Mouse (Mus musculus) limb, embryonic 11.5 days (tissue): ENCODE measurements around the gene Ccdc63. TPM values are rescaled to one million over a fixed set of nuclear protein-coding genes. Genes with fewer than 3 reads are reported as not detected.

Experiments
- ATAC-seq: fragments of 200-750 bp; cut with Nextera tagmentation; 2 replicates; pipeline ENCODE4 v1.8.0; 2017; ENCODE audit warnings: low read depth; ENCODE audit not compliant: insufficient number of reproducible peaks, low FRiP score, low TSS enrichment
- DNase-seq: peaks from one replicate; pipeline ENCODE4 v3.0.0-alpha.2; 2015; ENCODE audit warnings: low spot score
- H3K27ac ChIP-seq: fragments of 300-500 bp; sonication (generic); replicated peaks from 2 replicates; pipeline ENCODE4 v1.5.1; 2014; ENCODE audit warnings: low read depth, mild to moderate bottlenecking, low read length
- H3K27me3 ChIP-seq: fragments of 300-500 bp; sonication (generic); 2 replicates; pipeline ENCODE4 v1.6.1; 2014; ENCODE audit warnings: mild to moderate bottlenecking, low read length, mixed read lengths; ENCODE audit not compliant: control insufficient read depth, insufficient read depth
- H3K36me3 ChIP-seq: fragments of 300-500 bp; sonication (generic); 2 replicates; pipeline ENCODE4 v1.6.1; 2014; ENCODE audit warnings: mild to moderate bottlenecking, low read length, moderate library complexity, mixed read lengths; ENCODE audit not compliant: control insufficient read depth, insufficient read depth
- H3K4me1 ChIP-seq: fragments of 300-500 bp; sonication (generic); 2 replicates; pipeline ENCODE4 v1.6.1; 2014; ENCODE audit warnings: low read length, mixed read lengths; ENCODE audit not compliant: control insufficient read depth, insufficient read depth
- H3K4me2 ChIP-seq: fragments of 300-500 bp; sonication (generic); 2 replicates; pipeline ENCODE4 v1.6.1; 2014; ENCODE audit warnings: low read depth, mild to moderate bottlenecking, moderate library complexity; ENCODE audit not compliant: severe bottlenecking
- H3K4me3 ChIP-seq: fragments of 300-500 bp; sonication (generic); 2 replicates; pipeline ENCODE4 v1.5.1; 2014; ENCODE audit warnings: low read depth, low read length
- H3K9ac ChIP-seq: fragments of 300-500 bp; sonication (generic); 2 replicates; pipeline ENCODE4 v1.6.1; 2014; ENCODE audit warnings: mild to moderate bottlenecking, low read length
- H3K9me3 ChIP-seq: fragments of 300-500 bp; sonication (generic); 2 replicates; pipeline ENCODE4 v1.6.1; 2016; ENCODE audit warnings: low read length; ENCODE audit not compliant: control insufficient read depth
- WGBS: fragments of 180-500 bp; shearing (Covaris S2); extraction: QIAGEN DNeasy Blood & Tissue Kit; methylation state at CpG from one replicate; pipeline ENCODE4 v1.1.7; 2014; 5-methylcytosine and 5-hydroxymethylcytosine counted together
- polyA plus RNA-seq: library from polyadenylated mRNA; unstranded; fragments of >200 nt; fragmentation: Nextera tagmentation; extraction: Ambion mirVana; gene quantifications from 2 replicates; pipeline ENCODE4 v1.2.1, GENCODE M21; 2014

The Ccdc63 gene
- polyA plus RNA-seq, 1 experiment from 2014 or later = not detected

DNA sequence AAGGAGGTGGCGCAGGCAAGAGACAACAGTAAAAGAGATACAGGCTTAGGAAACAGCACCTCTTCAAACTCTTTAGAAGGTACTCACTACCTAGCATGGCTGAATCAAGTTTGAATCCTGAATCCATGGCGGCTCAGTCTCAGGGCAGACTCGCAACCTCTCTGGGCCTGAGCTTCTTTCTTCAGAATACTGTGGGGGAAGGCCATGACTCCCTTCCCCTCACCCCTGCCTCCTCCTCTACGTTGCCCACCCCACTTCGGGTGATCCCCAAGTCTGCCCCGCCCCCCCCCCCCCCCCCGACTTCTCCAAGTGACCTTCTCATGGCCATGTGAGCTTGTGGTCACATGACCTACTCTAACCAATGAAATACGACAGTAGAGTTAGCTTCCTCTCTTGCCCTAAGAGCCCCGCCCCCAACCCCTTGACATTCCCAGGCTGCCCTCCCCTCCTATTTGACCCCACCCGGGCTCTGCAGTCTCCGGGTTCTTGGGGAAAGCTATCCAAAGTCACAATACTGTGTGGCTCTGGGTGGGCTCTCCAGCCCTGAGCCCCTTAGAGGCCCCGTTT, 79.8 kb downstream of the Ccdc63 start:
- H3K4me2 ChIP-seq = peak overlapping the region; percentile 32
- H3K27ac ChIP-seq = no peak overlapping the region
- H3K9ac ChIP-seq = no peak overlapping the region
- WGBS = 27% methylated on average over 11 of the region's 12 CpGs
- H3K36me3 ChIP-seq = no peaks in the 10 kb centered on the region
- no peaks in the 10 kb centered on the region for H3K27me3 ChIP-seq
- DNase-seq = peak; percentile 65
- no peak for ATAC-seq
- no peaks in the 10 kb centered on the region for H3K4me1 ChIP-seq
- peaks cover 5% of the 10 kb centered on the region; the same call in 1 of the 2 replicates for H3K9me3 ChIP-seq
- H3K4me3 ChIP-seq = no peak overlapping the region

DNA sequence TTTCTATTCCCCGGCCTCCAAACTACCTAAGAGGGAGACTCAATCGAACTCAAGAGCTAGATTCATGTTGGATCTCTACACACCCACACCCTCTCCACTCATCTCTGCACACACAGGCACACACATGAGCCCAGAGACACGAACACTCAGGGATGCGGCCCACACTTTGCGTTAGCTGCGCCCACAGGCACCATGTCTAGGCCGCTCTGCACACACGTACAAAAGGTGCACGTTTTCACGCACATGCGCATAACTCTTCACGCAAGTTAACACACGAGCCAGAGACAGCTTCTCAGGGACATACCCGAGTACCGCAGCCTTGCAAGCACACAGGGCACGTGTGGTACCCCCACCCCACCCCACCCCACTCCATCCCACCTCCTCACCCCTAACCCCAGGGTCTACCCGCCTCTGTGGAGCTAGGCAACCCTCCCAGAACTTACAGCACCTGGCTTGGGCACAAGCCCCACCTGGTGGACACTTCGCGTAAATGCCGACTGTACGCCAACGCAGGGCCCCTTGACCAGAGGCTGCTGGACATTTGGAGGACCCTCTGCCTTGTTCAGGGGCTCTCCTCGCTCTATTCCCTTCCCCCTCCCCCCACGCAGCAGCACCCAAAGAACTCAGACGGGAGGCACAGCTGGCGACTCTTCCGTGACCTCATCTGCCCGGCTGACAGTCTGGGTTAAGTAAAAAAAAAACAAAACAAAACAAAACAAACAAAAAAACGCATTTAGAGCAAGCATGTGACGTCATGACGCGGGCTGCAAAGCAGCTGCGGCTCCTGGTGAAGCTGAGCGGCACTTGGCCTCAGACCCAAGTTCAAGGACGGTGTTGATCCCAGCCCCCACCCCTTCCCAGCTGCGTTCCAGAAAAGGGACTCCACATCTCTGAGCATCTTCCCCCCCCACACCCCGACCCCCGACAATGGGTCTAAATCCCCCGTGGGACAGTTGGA, 81.3 kb downstream of the Ccdc63 start:
- no peaks in the 10 kb centered on the region; the same call in 1 of the 2 replicates for H3K27me3 ChIP-seq
- no peak overlapping the region for H3K27ac ChIP-seq
- no peaks in the 10 kb centered on the region for H3K36me3 ChIP-seq
- H3K9ac ChIP-seq = no peak overlapping the region
- WGBS = 31% methylated on average over 39 of the region's 39 CpGs
- H3K9me3 ChIP-seq = peaks cover 5% of the 10 kb centered on the region; the same call in 1 of the 2 replicates
- ATAC-seq = peak; percentile 38; the same call in 1 of the 2 replicates
- peak overlapping the region; percentile 6; the same call in 1 of the 2 replicates for H3K4me3 ChIP-seq
- peak overlapping the region; percentile 40 for H3K4me2 ChIP-seq
- DNase-seq = peak; percentile 84
- no peaks in the 10 kb centered on the region for H3K4me1 ChIP-seq

Other genes starting within 250 kb of the Ccdc63 start
- 3.0 and 3.7 TPM in 2 replicates for gene Cux2, start 90.7 kb downstream of the Ccdc63 start, polyA plus RNA-seq
- gene Myl2, start 39.9 kb downstream of the Ccdc63 start, polyA plus RNA-seq = 3.4 TPM in 1 of 2 replicates, not detected in the other
- 314 and 346 TPM in 2 replicates for gene Ppp1cc, start 17.5 kb upstream of the Ccdc63 start, polyA plus RNA-seq
- gene Hvcn1, start 66.0 kb upstream of the Ccdc63 start, polyA plus RNA-seq = 6.0 and 8.5 TPM in 2 replicates
- 3.6 and 4.0 TPM in 2 replicates for gene Tctn1, start 123.6 kb upstream of the Ccdc63 start, polyA plus RNA-seq
- gene Pptc7, start 143.5 kb upstream of the Ccdc63 start, polyA plus RNA-seq = 8.5 and 9.2 TPM in 2 replicates
- 10.8 and 11.6 TPM in 2 replicates for gene Rad9b, start 213.4 kb upstream of the Ccdc63 start, polyA plus RNA-seq
- gene Vps29, start 213.5 kb upstream of the Ccdc63 start, polyA plus RNA-seq = 169 and 180 TPM in 2 replicates
- 86.2 and 89.3 TPM in 2 replicates for gene Gpn3, start 231.1 kb upstream of the Ccdc63 start, polyA plus RNA-seq
- 99.6 and 107 TPM in 2 replicates for gene Fam216a, start 231.5 kb upstream of the Ccdc63 start, polyA plus RNA-seq